Mouse (Mus musculus) forebrain, embryonic 11.5 days (tissue): Measurements from ENCODE around the gene Zfand3. TPM values are rescaled to one million over a fixed set of nuclear protein-coding genes. Genes with fewer than 3 reads are reported as not detected.

Source experiments
- polyA plus RNA-seq: library from polyadenylated mRNA; unstranded; fragments of >200 nt; fragmentation: Nextera tagmentation; extraction: Ambion mirVana; gene quantifications from 2 replicates; pipeline ENCODE4 v1.2.1, GENCODE M21; 2014

The Zfand3 gene
- polyA plus RNA-seq, 1 experiment from 2014 or later: 55.8 TPM

Other genes starting within 250 kb of the Zfand3 start
- 6.2 and 7.4 TPM in 2 replicates for gene Mdga1, start 34.6 kb upstream of the Zfand3 start, polyA plus RNA-seq